Mouse (Mus musculus) small intestine, adult 10 weeks (tissue): ENCODE data around the gene Tor1aip2. TPM values are rescaled to one million over a fixed set of nuclear protein-coding genes. Genes with fewer than 3 reads are reported as not detected.

Experiments
- polyA plus RNA-seq: library from polyadenylated mRNA; stranded (reverse); fragments of 350-450 nt; fragmentation: Illumina TruSeq; extraction: RNeasy Lipid Tissue Mini Kit (QIAGEN cat#74804); gene quantifications from one replicate; pipeline ENCODE4 v1.2.3, GENCODE M21; 2014; ENCODE audit warnings: low replicate concordance

The Tor1aip2 gene
- polyA plus RNA-seq = 476 TPM

GRCm38 (mm10) chr1:156035269-156035929, at the start of gene Tor1aip2:
TSS of gene Tor1aip2 (plus strand) at chr1:156035403.

GRCm38 (mm10) chr1:156035930-156036737, 931 bp downstream of the Tor1aip2 start, which contains the start of gene Tor1aip1:
TSS of gene Tor1aip1 (minus strand) at chr1:156036480.

Other genes with a start within 250 kb of the Tor1aip2 start
- 0.33 TPM for gene Qsox1, start 222.5 kb upstream of the Tor1aip2 start, polyA plus RNA-seq
- 43.2 TPM for gene Cep350, start 62.1 kb upstream of the Tor1aip2 start, polyA plus RNA-seq
- gene Tor1aip1, start 1.1 kb downstream of the Tor1aip2 start, polyA plus RNA-seq = 43.0 TPM
- not detected for gene Fam163a, start 169.6 kb downstream of the Tor1aip2 start, polyA plus RNA-seq